Mouse (Mus musculus) embryonic fibroblast, embryonic 13.5 days (primary cell): Measurements from ENCODE around the gene Kirrel3.

Source experiments
- CTCF ChIP-seq: IDR thresholded peaks from 2 replicates; pipeline ENCODE4 v1.5.1; 2011; ENCODE audit warnings: mild to moderate bottlenecking, control low read depth, low read length, moderate library complexity, borderline replicate concordance; ENCODE audit not compliant: insufficient read depth
- POLR2A ChIP-seq: IDR thresholded peaks from 2 replicates; pipeline ENCODE4 v1.6.1; 2011; ENCODE audit warnings: low read depth, mild to moderate bottlenecking, control low read depth, low read length, moderate library complexity

GRCm38 (mm10) chr9:34858071-34858470 is 372.4 kb downstream of the Kirrel3 start:
- TF ChIP-seq CTCF (no peak), POLR2A (no peak)
